Mouse (Mus musculus) cerebellum, postnatal 14 days (tissue): ENCODE data around the gene Thoc7.
A peak's percentile ranks its signal among the peaks of the same experiment; 100 is the strongest.
"Not testable (repeated sequence)": the region's sequence is repeated elsewhere in the genome, so short reads cannot be mapped to it uniquely, and the experiment has no call there.

Source experiments
- DNase-seq, 2 experiments: peaks; one replicate each; pipeline ENCODE4 v3.0.0; 2021; ENCODE audit warnings: mixed read lengths in 2 of 2

Thoc7 gene

GRCm38 (mm10) chr14:13961401-13962112, at the start of gene Thoc7, which contains the start of gene Atxn7:
Gene Thoc7, minus strand, starts transcription at chr14:13961852.
Gene Atxn7, plus strand, starts transcription at chr14:13961440.
- DNase-seq, result peak; percentile 61 to 68

- no peak for DNase-seq
Measured at GRCm38 (mm10) chr14:14009712-14010111, 48.1 kb upstream of the Thoc7 start.

GRCm38 (mm10) chr14:14002771-14003170, 41.1 kb upstream of the Thoc7 start:
- no peak for DNase-seq

GRCm38 (mm10) chr14:13995206-13996097, 33.8 kb upstream of the Thoc7 start:
- no peak for DNase-seq

- no peak for DNase-seq
Measured at GRCm38 (mm10) chr14:13990741-13991140, 29.1 kb upstream of the Thoc7 start.

GRCm38 (mm10) chr14:13988397-13988796, 26.7 kb upstream of the Thoc7 start:
- DNase-seq, result no peak

- no peak for DNase-seq
Measured at GRCm38 (mm10) chr14:13982174-13982573, 20.5 kb upstream of the Thoc7 start.

GRCm38 (mm10) chr14:13981286-13981685, 19.6 kb upstream of the Thoc7 start:
- peak; percentile 19 to 24 for DNase-seq

- DNase-seq, result no peak
Measured at GRCm38 (mm10) chr14:13977498-13977897, 15.8 kb upstream of the Thoc7 start.

GRCm38 (mm10) chr14:13971644-13972234, 10.1 kb upstream of the Thoc7 start:
- DNase-seq, result peak in 1 of 2 experiments; percentile 11

- no peak for DNase-seq
Measured at GRCm38 (mm10) chr14:13970513-13970912, 8.9 kb upstream of the Thoc7 start.

GRCm38 (mm10) chr14:13968476-13968875, 6.8 kb upstream of the Thoc7 start:
- no peak for DNase-seq

GRCm38 (mm10) chr14:13967607-13968006, 6.0 kb upstream of the Thoc7 start:
- DNase-seq, result no peak

- DNase-seq, result no peak
Measured at GRCm38 (mm10) chr14:13963527-13963926, 1.9 kb upstream of the Thoc7 start.

- no peak for DNase-seq
Measured at GRCm38 (mm10) chr14:13962476-13962875, 824 bp upstream of the Thoc7 start.

- DNase-seq, result peak; percentile 81 to 82
Measured at GRCm38 (mm10) chr14:13960482-13961325, 948 bp downstream of the Thoc7 start.

GRCm38 (mm10) chr14:13960079-13960478, 1.6 kb downstream of the Thoc7 start:
- peak; percentile 59 to 65 for DNase-seq

GRCm38 (mm10) chr14:13952151-13952550, 9.5 kb downstream of the Thoc7 start:
- not testable (repeated sequence) for DNase-seq

- DNase-seq, result peak; percentile 36 to 51
Measured at GRCm38 (mm10) chr14:13950401-13950800, 11.3 kb downstream of the Thoc7 start.

- DNase-seq, result no peak
Measured at GRCm38 (mm10) chr14:13948345-13948744, 13.3 kb downstream of the Thoc7 start.

- no peak for DNase-seq
Measured at GRCm38 (mm10) chr14:13944686-13945085, 17.0 kb downstream of the Thoc7 start.

GRCm38 (mm10) chr14:13934052-13934371, 27.6 kb downstream of the Thoc7 start:
- no peak for DNase-seq
